Mouse (Mus musculus): ENCODE results near the gene 4632433K11Rik.

4632433K11Rik gene

GRCm38 (mm10) chr7:5020000-5020681, 13.8 kb upstream of the 4632433K11Rik start, which contains the start of the genes Zfp865 and Ccdc106:
Zfp865 (plus strand) TSS chr7:5020376.
Ccdc106 (plus strand) TSS chr7:5020553.
- DNase-seq (ENCODE audit: low read depth, low spot score) = peak; percentile 97

DNA sequence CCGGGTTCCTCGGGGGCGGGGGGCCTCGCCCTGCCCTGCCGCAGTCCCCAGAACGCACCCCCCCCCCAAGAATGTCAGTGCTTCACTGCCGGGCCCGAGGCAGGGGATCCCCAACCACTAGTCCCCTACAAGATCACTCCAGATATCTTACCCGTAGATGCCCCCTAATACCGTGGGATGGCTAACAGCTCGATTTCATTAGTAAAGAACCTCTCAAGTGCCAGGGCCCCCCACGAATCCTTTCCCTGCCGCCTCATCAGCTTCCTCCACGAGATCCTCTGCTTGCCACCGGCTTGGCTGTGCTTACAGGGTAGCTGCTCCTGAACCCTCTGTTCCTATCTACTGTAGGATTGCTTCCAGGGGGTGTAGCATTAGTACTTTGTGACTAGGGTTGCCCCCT, 13.2 kb upstream of the 4632433K11Rik start:
- DNase-seq (ENCODE audit: low read depth, low spot score) = no peak

- no peak for DNase-seq (ENCODE audit: low read depth, low spot score)
Measured at GRCm38 (mm10) chr7:5021197-5021596, 12.7 kb upstream of the 4632433K11Rik start.

- no peak for DNase-seq (ENCODE audit: low read depth, low spot score)
Measured at GRCm38 (mm10) chr7:5029543-5029942, 4.4 kb upstream of the 4632433K11Rik start.

- no peak for DNase-seq (ENCODE audit: low read depth, low spot score)
Measured at GRCm38 (mm10) chr7:5029946-5030345, 4.0 kb upstream of the 4632433K11Rik start.

DNA sequence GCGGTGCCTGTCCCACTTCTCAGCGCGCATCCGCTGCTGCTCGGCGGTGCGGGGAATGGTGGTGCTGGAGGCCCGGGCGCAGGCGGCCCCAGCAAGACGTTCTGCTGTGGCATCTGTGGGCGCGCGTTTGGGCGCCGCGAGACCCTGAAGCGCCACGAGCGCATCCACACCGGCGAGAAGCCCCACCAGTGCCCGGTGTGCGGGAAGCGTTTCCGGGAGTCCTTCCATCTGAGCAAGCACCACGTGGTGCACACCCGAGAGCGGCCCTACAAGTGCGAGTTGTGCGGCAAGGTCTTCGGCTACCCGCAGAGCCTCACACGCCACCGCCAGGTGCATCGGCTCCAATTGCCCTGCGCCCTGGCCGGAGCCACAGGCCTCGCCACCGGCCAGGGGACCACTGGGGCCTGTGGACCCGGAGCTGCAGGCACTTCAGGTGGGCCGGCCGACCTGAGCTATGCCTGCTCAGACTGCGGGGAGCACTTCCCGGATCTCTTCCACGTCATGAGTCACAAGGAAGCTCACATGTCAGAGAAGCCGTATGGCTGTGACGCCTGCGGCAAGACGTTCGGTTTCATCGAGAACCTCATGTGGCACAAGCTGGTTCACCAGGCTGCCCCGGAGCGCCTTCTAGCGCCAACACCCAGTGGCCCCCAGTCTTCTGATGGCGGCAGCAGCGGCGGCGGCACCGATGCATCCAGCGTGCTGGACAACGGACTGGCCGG, 3.2 kb upstream of the 4632433K11Rik start:
- no peak for DNase-seq (ENCODE audit: low read depth, low spot score)

- no peak for DNase-seq (ENCODE audit: low read depth, low spot score)
Measured at GRCm38 (mm10) chr7:5031496-5031895, 2.4 kb upstream of the 4632433K11Rik start.

DNA sequence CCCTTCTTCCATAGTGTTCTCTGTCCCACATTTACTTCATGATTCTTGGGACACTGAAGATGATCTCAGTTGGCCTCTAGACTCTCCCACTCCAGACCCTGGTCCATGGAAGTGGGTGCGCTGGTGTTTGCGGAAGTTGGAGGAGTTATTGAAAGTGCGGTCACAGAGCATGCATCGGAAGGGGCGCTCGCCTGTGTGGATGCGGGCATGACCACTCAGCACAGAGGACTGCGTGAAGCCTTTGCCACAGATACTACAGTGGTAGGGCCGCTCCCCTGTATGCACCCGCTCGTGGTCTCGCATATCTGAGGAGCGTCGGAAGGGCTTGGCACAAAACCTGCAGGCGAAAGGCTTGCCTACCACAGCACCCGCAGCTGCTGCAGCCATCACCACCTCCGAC, 1.7 kb downstream of the 4632433K11Rik start:
- no peak for DNase-seq (ENCODE audit: low read depth, low spot score)

DNA sequence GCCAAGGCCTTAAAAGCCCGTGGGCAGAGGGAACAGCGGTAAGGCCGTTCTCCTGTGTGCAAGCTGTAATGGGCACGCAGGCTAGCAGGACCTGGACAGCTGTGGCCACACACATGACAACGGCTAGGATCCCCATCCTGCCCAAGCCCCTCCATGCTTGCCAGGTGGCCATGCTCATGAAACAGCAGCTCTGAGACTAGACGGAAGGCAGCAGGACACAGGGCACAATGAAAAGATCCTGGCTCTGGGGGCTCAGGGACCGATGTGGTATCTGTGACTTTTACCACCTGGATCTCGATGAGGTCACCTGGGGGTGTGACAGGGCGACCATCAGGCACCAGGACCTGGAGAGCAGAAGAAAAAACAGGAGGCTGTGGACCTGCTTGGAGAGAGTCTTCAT, 2.2 kb downstream of the 4632433K11Rik start:
- no peak for DNase-seq (ENCODE audit: low read depth, low spot score)

DNA sequence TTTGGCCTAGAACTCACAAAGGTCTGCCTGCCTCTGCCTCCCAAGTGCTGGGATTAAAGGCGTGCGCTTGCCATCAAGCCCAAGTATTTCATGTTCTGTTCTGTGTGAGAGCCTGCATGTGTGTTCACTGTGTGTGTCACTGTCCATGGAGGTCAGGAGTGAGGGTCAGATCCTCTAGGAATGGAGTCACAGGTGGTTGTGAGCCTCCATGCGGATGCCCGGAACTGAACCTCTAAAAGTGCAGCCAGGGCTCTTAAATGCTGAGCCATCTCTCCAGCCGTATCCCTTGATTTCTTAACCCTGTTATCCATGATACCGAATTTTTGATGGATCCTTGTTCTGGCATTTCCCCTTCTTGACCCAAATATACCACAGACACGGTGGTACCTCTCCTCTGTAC, 3.1 kb downstream of the 4632433K11Rik start:
- DNase-seq (ENCODE audit: low read depth, low spot score) = no peak

- no peak for DNase-seq (ENCODE audit: low read depth, low spot score)
Measured at GRCm38 (mm10) chr7:5037467-5037866, 3.5 kb downstream of the 4632433K11Rik start.

DNA sequence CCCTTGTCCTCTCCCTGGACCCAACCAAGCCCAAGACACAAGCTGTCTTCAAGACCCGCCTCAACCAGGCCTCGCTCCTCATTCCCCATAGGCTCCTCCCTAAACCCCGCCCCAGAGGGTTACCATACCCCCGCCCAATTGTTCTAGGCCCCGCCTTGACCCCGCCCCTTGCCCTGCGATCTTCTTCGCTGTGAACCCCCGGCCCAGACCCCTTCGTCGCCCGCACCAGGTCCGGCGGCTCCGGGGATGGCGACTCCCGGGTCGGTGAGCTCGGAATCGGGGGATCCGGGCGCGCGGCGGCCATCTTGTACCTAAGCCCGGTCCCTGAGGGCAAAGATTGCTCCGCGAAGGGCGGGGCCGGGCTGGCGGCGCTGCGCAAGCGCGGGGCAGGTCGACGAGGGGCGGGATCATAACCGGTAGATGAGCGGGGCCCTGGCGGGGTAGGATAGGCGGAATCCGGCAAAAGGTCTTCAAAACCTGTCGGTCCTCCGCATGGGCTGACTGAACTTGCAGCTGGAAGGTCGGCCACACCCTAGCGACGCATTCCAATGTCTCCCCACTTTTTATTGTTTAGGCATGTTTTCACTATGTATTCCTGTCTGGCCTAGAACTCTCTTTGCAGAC, 4.3 kb downstream of the 4632433K11Rik start, which contains the start of gene Zfp784:
TSS of gene Zfp784 (minus strand) at position 338 of the 624 bp plus-strand sequence.
- peak; percentile 78 for DNase-seq (ENCODE audit: low read depth, low spot score)

DNA sequence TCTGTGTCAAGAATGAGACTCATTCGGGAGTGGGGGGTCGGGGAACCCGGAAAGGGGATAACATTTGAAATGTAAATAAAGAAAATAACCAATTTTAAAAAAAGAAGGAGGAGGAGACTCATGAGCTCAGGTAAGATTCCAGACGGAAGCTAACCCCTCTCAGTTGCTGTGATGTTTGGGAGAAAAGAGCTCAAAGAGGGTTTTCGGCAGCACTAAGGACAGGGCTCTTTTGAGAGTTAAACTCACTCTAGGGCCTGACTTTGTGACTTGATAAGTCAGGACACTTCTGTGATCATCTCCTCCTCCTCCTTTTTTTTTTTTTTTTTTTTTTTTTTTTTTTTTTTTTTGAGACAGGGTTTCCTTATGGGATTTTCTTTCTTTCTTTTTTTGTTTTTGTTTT, 5.0 kb downstream of the 4632433K11Rik start:
- DNase-seq (ENCODE audit: low read depth, low spot score) = no peak

DNA sequence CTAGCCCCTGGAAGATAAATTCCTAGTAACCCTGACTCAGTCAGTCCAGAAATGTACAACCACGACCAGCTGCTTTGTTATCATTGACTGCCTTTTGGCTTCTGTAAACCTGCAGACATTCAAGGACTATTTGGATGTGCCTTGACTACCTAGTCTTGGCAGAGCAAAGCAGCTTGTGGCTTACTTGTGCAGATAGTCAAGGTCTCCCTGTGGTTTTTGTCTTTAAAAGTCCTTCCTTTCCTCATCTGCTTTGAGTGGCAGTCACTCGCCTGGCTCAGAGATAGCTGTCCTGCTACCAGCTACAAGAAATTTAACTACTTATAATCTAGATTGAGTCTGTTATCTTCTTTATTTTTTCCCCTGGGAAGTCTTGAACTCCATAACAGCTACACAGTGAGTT, 11.1 kb downstream of the 4632433K11Rik start:
- DNase-seq (ENCODE audit: low read depth, low spot score) = no peak

DNA sequence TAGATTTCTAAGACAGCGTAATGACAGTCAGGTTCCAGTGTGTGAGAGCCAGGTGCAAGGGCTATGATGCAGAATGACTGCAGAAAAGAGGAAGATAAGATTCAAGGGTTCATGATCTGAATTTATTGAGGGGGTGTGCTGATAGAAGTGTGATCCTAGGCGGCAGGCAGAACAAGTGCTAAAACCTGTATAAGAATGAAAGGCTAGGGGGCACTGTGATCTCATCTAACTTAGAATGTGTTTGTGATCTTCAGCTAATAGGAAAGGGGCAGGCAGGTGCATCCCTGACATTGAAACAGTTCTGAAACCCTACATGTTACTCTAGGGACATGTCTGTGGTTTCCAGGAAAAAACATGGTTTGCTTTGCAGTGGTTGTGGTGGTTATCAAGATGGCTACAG, 12.2 kb downstream of the 4632433K11Rik start:
- DNase-seq (ENCODE audit: low read depth, low spot score) = no peak

DNA sequence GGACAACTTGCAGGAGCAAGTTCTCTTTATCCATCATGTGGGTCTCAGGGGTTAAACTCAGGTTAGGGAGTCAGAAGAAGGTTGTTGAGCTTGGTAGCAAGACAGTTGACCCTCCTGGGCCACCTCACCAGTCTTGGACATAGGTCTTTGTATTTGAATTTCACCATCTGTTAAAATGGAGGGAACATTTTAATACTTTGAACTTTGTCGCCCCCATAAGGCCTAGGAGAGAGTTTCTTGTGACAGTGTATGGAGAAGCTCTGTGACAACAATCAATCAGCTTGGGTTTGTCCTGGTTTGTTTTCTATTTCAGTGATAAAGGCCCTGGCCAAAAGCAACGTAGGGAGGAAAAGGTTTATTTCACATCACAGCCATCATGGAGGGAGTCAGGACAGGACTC, 13.4 kb downstream of the 4632433K11Rik start:
- DNase-seq (ENCODE audit: low read depth, low spot score) = no peak

DNA sequence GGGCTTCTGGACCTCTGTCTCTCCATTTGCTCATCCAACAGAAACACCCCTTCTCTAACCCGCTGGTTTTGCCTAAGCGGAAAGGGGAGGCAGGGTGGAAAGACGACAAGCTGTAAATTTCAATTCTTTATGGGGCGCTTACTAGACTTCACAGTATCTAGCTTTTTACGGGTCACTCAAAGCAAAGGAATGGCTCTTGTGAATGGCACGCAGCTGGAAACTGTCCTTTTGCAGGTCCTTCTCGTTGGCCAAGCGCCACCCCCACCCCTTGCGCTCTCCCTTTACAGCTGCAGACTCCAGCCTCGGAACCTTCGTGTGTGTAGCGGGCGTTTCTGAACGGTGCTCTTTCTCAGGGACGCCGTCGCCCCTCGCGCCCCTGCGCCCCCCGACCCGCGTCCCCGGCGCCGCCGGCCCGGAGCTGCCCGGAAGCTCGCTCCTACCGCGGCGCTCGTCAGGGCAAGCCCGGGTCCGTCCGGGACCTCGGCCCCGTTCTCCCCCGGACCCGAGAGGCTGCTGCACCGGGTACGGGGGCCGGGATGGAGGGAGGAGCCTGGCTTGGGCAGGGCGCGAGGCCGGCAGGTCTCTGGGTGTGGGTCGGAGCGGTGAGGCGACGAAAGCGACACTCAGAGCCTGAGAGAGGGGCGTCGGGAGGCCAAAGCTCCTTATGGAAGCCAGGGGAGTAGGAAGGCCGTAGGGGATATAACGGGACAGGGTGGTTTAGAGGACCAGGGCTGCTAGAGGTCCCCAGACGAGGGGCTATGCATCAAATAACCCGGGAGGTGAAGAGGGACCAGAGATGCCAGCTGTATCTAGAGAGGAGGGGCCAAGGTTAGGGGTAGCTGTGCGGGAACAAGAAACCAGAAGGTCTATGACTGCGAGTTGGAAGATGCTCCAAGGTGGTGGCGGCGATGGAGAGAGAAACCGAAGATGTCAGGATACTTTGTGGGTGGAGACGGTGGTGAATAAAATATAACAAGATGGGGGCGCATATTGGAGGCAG, 17.6 kb downstream of the 4632433K11Rik start, which contains the start of gene Zfp580:
TSS of gene Zfp580 (plus strand) at position 346 of the 1,000 bp plus-strand sequence.
- DNase-seq (ENCODE audit: low read depth, low spot score) = no peak

DNA sequence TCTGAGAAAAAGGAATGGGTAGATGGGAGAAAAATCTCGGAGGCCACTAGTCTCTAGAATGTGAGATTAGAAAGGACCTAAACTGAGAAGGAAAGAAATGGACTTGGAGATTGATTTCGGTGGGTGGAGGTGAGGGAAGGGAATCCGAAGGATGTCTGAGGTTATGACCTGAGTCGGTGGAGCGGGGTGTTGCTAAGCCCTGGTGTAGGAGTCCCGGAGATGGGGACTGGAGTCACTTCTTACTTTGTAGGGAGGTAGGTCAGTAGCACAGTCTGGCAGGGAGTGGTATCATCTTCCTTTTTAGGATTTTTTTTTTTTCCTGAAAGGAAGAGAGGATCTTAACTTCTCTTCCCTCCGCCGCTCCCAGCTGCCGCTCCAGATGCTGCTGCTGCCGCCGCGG, 18.5 kb downstream of the 4632433K11Rik start:
- DNase-seq (ENCODE audit: low read depth, low spot score) = no peak

GRCm38 (mm10) chr7:5052931-5053343, 19.0 kb downstream of the 4632433K11Rik start:
- no peak for DNase-seq (ENCODE audit: low read depth, low spot score)

GRCm38 (mm10) chr7:5053456-5054179, 19.7 kb downstream of the 4632433K11Rik start:
- DNase-seq (ENCODE audit: low read depth, low spot score) = no peak

Measured in brain, embryonic 18.5 days (tissue).